Mouse (Mus musculus) heart, embryonic 12.5 days (tissue): ENCODE data around the gene Uck2. TPM values are rescaled to one million over a fixed set of nuclear protein-coding genes. Genes with fewer than 3 reads are reported as not detected.

Experiments used
- ATAC-seq: fragments of 200-750 bp; cut with Nextera tagmentation; 2 replicates; pipeline ENCODE4 v1.8.0; 2017; ENCODE audit warnings: moderate TSS enrichment, moderate library complexity; ENCODE audit not compliant: insufficient number of reproducible peaks, low FRiP score
- H3K27ac ChIP-seq: fragments of 300-500 bp; sonication (generic); 2 replicates; pipeline ENCODE4 v1.5.1; 2016; ENCODE audit warnings: mild to moderate bottlenecking, moderate library complexity; ENCODE audit not compliant: poor library complexity, severe bottlenecking
- H3K27me3 ChIP-seq: fragments of 300-500 bp; sonication (generic); replicated peaks from 2 replicates; pipeline ENCODE4 v1.6.1; 2016; ENCODE audit warnings: mild to moderate bottlenecking, moderate library complexity
- H3K36me3 ChIP-seq: fragments of 300-500 bp; sonication (generic); 2 replicates; pipeline ENCODE4 v1.6.1; 2016; ENCODE audit warnings: mild to moderate bottlenecking, moderate library complexity
- H3K4me1 ChIP-seq: fragments of 300-500 bp; sonication (generic); replicated peaks from 2 replicates; pipeline ENCODE4 v1.6.1; 2016; ENCODE audit warnings: mild to moderate bottlenecking
- H3K4me2 ChIP-seq: fragments of 300-500 bp; sonication (generic); 2 replicates; pipeline ENCODE4 v1.6.1; 2016; ENCODE audit warnings: mild to moderate bottlenecking, moderate library complexity
- H3K4me3 ChIP-seq: fragments of 300-500 bp; sonication (generic); 2 replicates; pipeline ENCODE4 v1.5.1; 2016; ENCODE audit warnings: mild to moderate bottlenecking
- H3K9ac ChIP-seq: fragments of 300-500 bp; sonication (generic); 2 replicates; pipeline ENCODE4 v1.6.1; 2016; ENCODE audit warnings: mild to moderate bottlenecking, moderate library complexity
- H3K9me3 ChIP-seq: fragments of 300-500 bp; sonication (generic); replicated peaks from 2 replicates; pipeline ENCODE4 v1.6.1; 2016; ENCODE audit warnings: mild to moderate bottlenecking, moderate library complexity
- WGBS: fragments of 180-500 bp; shearing (Covaris S2); methylation state at CpG from one replicate; pipeline ENCODE4 v1.1.7; 2016; 5-methylcytosine and 5-hydroxymethylcytosine counted together
- microRNA-seq: library from miRNA; unstranded; fragments of <30 nt; microRNA quantifications from one replicate; pipeline ENCODE4, GENCODE M21; 2017
- polyA plus RNA-seq: library from polyadenylated mRNA; unstranded; fragments of >200 nt; fragmentation: Nextera tagmentation; extraction: Ambion mirVana; gene quantifications from 2 replicates; pipeline ENCODE4 v1.2.1, GENCODE M21; 2016

The Uck2 gene
- polyA plus RNA-seq, 1 experiment from 2014 or later = 68.9 TPM

DNA sequence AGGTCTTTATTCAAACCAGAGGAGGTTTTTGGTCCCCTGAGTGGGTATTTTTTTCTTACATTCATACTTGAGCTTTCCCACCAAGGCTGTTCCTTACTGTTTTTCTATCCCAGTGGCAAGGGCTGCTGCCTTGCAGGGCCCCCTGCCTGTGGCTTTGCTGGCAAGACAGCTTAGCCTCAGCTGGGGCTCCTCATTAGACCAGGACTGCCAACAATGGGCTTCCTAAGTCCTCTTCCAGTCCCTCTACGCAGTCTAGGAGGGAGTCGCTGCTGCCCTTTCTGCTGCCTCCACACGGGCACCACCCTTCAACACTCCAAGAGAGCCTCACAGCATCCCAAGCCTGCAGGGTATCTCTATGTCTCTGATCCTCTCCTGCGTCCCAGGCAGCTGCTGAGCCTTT, 76.3 kb downstream of the Uck2 start:
- Histone ChIP-seq H3K4me2 (no peak overlapping the region), H3K9me3 (no peaks in the 10 kb centered on the region), H3K27ac (no peak overlapping the region), H3K36me3 (no peaks in the 10 kb centered on the region), H3K9ac (no peak overlapping the region), H3K4me1 (no peaks in the 10 kb centered on the region), H3K27me3 (no peaks in the 10 kb centered on the region), H3K4me3 (no peak overlapping the region)
- WGBS = 51% methylated on average over 4 of the region's 4 CpGs
- ATAC-seq = no peak

DNA sequence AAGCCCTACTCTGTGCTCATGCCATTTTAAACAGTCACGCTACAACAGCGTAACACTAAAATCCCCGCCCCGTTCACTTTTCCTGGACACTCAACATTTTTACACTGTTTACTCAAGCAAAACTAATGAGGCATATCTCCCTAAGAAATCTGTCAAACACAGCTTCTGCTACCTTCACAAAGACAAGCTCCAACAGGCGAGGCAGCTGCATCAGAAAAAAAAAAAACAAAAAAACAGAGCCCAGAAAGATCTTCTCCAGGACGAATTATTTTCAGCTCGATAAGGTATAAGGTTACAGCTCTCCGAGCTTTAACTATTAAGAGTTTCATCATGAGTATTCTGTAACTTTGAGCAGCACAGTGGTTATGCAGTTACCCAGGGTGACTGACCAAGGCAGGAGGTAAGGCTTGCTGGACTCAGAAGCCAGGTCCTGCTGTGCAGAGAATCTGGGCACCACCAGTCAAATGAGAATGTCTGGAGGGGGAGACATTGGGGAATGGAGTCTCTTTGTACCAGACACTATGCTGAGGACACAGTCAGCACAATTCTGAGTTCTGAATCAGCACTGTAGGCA, 79.9 kb downstream of the Uck2 start:
- WGBS = 77% methylated on average over 8 of the region's 8 CpGs

DNA sequence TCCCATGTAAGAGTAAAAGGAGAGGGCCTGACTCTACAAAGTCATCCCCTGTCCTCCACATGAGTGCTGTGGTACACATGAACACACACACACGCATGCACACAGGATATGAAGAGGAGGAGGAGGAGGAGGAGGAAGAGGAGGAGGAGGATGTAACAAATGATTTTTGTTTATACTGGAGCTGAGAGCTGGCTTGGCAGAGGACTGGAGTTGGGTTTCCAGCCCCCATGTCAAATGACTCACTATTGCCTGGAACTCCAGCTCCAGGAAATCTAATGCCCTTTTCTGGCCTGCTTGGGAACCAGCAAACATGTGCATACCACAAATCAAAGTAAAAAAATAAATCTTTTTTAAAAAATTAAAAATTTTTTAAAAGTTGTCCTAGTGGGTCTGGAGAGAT, 80.7 kb downstream of the Uck2 start:
- Histone ChIP-seq H3K27ac (no peak overlapping the region), H3K4me2 (no peak overlapping the region), H3K9me3 (no peaks in the 10 kb centered on the region), H3K27me3 (no peaks in the 10 kb centered on the region), H3K36me3 (no peaks in the 10 kb centered on the region), H3K4me3 (no peak overlapping the region), H3K9ac (no peak overlapping the region), H3K4me1 (no peaks in the 10 kb centered on the region)
- 75% methylated on average over 1 of the region's 1 CpGs for WGBS
- ATAC-seq = no peak

More for the DNA sequence above, 79.9 kb downstream of the Uck2 start:
- H3K27ac ChIP-seq = no peak overlapping the region
- H3K27me3 ChIP-seq = no peaks in the 10 kb centered on the region
- no peaks in the 10 kb centered on the region for H3K4me1 ChIP-seq
- H3K9me3 ChIP-seq = no peaks in the 10 kb centered on the region
- no peak overlapping the region for H3K4me2 ChIP-seq
- H3K9ac ChIP-seq = no peak overlapping the region
- H3K4me3 ChIP-seq = no peak overlapping the region
- H3K36me3 ChIP-seq = no peaks in the 10 kb centered on the region
- no peak for ATAC-seq

DNA sequence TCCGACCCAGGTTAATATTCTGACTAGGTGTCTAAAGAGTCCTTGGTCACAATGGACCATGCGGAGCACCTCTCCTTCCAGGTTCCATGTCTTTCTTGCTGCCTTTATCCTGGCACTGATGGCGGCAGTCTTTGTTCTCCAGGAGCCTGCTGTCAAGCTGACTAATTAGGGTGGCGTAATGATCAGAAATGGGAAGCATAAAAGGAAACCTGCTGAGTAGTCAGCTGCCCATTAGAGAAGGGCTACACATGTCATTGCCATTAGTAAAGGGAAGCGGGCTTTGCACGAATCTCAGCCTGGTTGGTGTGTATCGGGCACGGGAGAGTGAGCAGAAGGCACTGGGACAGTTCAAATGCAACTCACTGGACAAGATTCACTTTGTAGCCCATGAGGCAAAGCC, 90.4 kb downstream of the Uck2 start:
- Histone ChIP-seq H3K4me3 (no peak overlapping the region), H3K4me2 (no peak overlapping the region), H3K36me3 (no peaks in the 10 kb centered on the region), H3K4me1 (no peaks in the 10 kb centered on the region), H3K9me3 (no peaks in the 10 kb centered on the region), H3K27ac (no peak overlapping the region), H3K27me3 (no peaks in the 10 kb centered on the region), H3K9ac (no peak overlapping the region)
- no peak for ATAC-seq
- WGBS = 74% methylated on average over 8 of the region's 8 CpGs

DNA sequence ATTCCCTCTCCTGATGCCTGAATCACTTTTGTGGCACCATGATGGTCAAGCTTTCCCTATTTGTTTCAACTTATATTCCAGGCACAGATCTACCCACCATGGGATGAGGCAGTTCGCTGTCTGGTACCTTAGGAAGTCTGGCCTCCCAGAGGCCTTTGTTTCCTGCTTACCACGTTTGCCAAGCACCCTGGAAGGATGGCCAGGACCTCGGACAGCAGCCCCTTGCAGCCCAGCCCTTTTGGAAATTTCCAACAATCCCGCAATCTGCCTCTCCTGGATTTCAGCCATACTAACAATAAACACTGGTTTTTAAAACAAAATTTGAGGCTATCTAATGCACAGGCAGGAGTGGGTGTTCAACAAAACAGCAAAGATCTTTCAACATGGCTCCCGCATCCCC, 97.3 kb downstream of the Uck2 start:
- no peak for ATAC-seq
- H3K9me3 ChIP-seq = no peaks in the 10 kb centered on the region
- H3K27me3 ChIP-seq = no peaks in the 10 kb centered on the region
- H3K4me2 ChIP-seq = no peak overlapping the region
- H3K27ac ChIP-seq = no peak overlapping the region
- H3K9ac ChIP-seq = no peak overlapping the region
- no peaks in the 10 kb centered on the region for H3K4me1 ChIP-seq
- no peak overlapping the region for H3K4me3 ChIP-seq
- no peaks in the 10 kb centered on the region for H3K36me3 ChIP-seq
- WGBS = 33% methylated on average over 5 of the region's 5 CpGs

DNA sequence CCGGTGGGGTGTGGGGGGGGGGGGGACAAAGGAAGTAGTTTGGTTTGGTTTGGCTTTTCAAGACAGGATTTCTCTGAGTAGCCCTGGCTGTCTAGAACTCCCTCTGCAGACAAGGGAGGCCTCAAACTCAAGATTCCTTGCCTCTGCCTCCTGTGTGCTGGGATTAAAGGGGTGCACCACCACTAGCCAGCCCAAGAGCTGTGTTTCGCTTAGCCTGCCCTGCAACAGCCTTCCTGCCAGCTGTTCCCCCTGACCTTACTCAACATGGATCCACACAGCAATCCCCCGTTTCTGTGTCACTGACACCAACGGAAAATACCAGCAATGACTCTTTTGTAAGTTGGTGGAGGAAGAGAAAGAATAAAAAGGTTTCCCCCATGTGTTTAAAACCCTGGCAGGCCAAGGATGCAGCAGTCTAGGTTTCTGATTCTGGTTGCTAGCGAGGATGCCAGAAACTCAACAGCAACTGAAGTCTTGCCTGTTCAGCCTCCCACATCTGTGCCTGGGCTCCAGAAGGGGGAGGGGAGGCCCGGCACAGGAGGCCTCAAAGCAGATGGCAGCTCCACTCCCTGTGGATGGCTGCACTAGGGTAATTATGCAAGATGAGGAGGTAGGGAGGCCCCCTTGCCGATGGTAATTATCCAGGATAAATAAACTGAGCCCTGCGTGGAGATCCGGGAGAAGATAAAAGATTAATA, 103.1 kb downstream of the Uck2 start:
- H3K4me1 ChIP-seq = no peaks in the 10 kb centered on the region
- WGBS = 31% methylated on average over 9 of the region's 9 CpGs
- H3K27me3 ChIP-seq = no peaks in the 10 kb centered on the region
- ATAC-seq = no peak
- H3K4me2 ChIP-seq = no peak overlapping the region
- no peak overlapping the region for H3K4me3 ChIP-seq
- H3K9me3 ChIP-seq = no peaks in the 10 kb centered on the region
- H3K36me3 ChIP-seq = no peaks in the 10 kb centered on the region
- H3K27ac ChIP-seq = no peak overlapping the region
- H3K9ac ChIP-seq = no peak overlapping the region

Small RNAs within 50 kb of the gene (microRNA-seq; reads per million reads assigned to microRNA genes)
- gene Mir6347 = not detected

Other genes starting within 250 kb of the Uck2 start
- 79.7 and 83.1 TPM in 2 replicates for gene Tmco1, start 23.1 kb upstream of the Uck2 start, polyA plus RNA-seq
- gene Aldh9a1, start 64.7 kb upstream of the Uck2 start, polyA plus RNA-seq = 27.1 and 27.6 TPM in 2 replicates
- gene Mgst3, start 108.5 kb upstream of the Uck2 start, polyA plus RNA-seq = 108 TPM in 2 replicates
- gene Lrrc52, start 181.5 kb upstream of the Uck2 start, polyA plus RNA-seq = not detected in 2 replicates